Mouse (Mus musculus) liver, adult 2 months (tissue): ENCODE results near the gene Per1. TPM values are rescaled to one million over a fixed set of nuclear protein-coding genes. Genes with fewer than 3 reads are reported as not detected.

Experiments used
- DNase-seq: peaks from one replicate; pipeline ENCODE4 v3.0.0-alpha.2; 2011; ENCODE audit warnings: low read depth, low spot score; ENCODE audit errors: extremely low read depth
- H3K27ac ChIP-seq: fragments of 200-500 bp; replicated peaks from 2 replicates; pipeline ENCODE4 v1.5.1; 2012; ENCODE audit warnings: low read depth, mild to moderate bottlenecking, control low read depth, inconsistent platforms, low read length; ENCODE audit not compliant: insufficient read depth
- H3K27me3 ChIP-seq: fragments of 200-500 bp; 2 replicates; pipeline ENCODE4 v1.6.1; 2012; ENCODE audit warnings: mild to moderate bottlenecking, moderate library complexity, low read length, inconsistent platforms; ENCODE audit not compliant: control insufficient read depth, insufficient read depth
- H3K36me3 ChIP-seq: fragments of 200-500 bp; 2 replicates; pipeline ENCODE4 v1.6.1; 2012; ENCODE audit warnings: low read length, inconsistent platforms; ENCODE audit not compliant: control insufficient read depth, insufficient read depth
- H3K4me1 ChIP-seq: fragments of 200-500 bp; 2 replicates; pipeline ENCODE4 v1.6.1; 2011; ENCODE audit warnings: low read length; ENCODE audit not compliant: control insufficient read depth, insufficient read depth
- H3K4me3 ChIP-seq: fragments of 200-500 bp; 2 replicates; pipeline ENCODE4 v1.5.1; 2011; ENCODE audit warnings: low read depth, mild to moderate bottlenecking, control low read depth, low read length, moderate library complexity; ENCODE audit not compliant: insufficient read depth
- H3K79me2 ChIP-seq: fragments of 200-500 bp; 2 replicates; pipeline ENCODE4 v1.6.1; 2012; ENCODE audit warnings: inconsistent platforms, mild to moderate bottlenecking, low read length, moderate library complexity; ENCODE audit not compliant: control insufficient read depth, insufficient read depth
- H3K9ac ChIP-seq: fragments of 200-500 bp; 2 replicates; pipeline ENCODE4 v1.6.1; 2012; ENCODE audit warnings: low read depth, mild to moderate bottlenecking, control low read depth, inconsistent platforms, low read length
- CTCF ChIP-seq: fragments of 200-500 bp; IDR thresholded peaks from 2 replicates; pipeline ENCODE4 v1.5.1; 2011; ENCODE audit warnings: low read depth, low read length, control low read depth
- POLR2A ChIP-seq: fragments of 200-500 bp; IDR thresholded peaks from 2 replicates; pipeline ENCODE4 v1.6.1; 2011; ENCODE audit warnings: low read length, control low read depth; ENCODE audit not compliant: insufficient read depth; ENCODE audit errors: extremely low read depth
- WGBS: fragments of 180-500 bp; shearing (Covaris S2); methylation state at CpG from one replicate; pipeline ENCODE4 v1.1.7; 2018; 5-methylcytosine and 5-hydroxymethylcytosine counted together
- polyA plus RNA-seq: library from polyadenylated mRNA; depleted of rRNA; stranded (reverse); fragments of >200 nt; gene quantifications from 2 replicates; pipeline ENCODE4 v1.2.3, GENCODE M21; 2012
- total RNA-seq: library from RNA; depleted of rRNA; stranded (reverse); fragments of >200 nt; gene quantifications from 2 replicates; pipeline ENCODE4 v1.2.3, GENCODE M21; 2014

Gene Per1
- total and polyA plus RNA-seq, 2 experiments: 4.6 to 8.0 TPM

DNA sequence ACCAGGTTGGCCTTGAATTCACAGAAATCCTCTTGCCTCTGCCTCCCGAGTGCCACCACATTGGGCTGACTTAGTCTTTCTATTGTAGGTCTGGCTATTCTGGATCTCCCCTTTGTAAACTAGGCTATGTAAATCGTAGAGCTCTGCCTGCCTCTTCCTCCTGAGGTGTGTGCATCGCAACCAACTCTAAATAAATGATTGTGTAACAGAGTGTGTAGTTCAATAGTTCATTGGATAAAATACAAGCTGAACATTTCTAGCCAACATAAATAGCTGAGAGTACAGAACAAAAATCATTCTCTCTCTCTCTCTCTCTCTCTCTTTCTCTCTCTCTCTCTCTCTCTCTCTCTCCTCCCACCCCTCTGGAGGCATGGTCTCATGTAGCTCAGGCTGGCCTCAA, 19.6 kb downstream of the Per1 start:
- no peaks in the 10 kb centered on the region for H3K27me3 ChIP-seq
- TF ChIP-seq CTCF: no peak
- H3K4me3 ChIP-seq: no peak overlapping the region
- no peaks in the 10 kb centered on the region; the same call in 1 of the 2 replicates for H3K36me3 ChIP-seq
- peaks cover 14% of the 10 kb centered on the region for H3K4me1 ChIP-seq
- peak; percentile 94 for DNase-seq
- H3K9ac ChIP-seq: no peak overlapping the region
- 22% methylated on average over 3 of the region's 3 CpGs for WGBS
- no peaks in the 10 kb centered on the region for H3K79me2 ChIP-seq
- peak overlapping the region; percentile 69 for H3K27ac ChIP-seq

DNA sequence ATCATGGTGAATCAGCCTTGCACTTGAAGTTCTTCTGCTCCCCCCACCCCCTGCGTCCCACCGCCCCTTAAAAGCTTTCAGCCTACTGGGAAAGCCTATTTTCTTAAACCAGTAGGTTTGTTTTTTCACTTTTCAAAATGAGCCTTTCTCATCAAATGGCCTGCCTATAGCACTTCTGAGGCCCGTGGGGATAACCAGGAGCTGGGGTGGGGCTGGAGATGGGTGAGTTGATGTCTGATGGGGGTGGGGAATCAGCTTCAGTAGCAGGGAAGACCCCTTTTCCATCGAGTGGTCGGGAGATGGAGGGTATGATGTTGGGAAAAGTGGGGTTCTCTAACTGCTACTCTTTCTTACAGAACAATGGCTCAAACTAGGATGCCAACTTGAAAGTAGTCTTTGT, 21.8 kb downstream of the Per1 start:
- Histone ChIP-seq H3K27me3 (no peaks in the 10 kb centered on the region), H3K9ac (no peak overlapping the region)
- 73% methylated on average over 5 of the region's 5 CpGs for WGBS

DNA sequence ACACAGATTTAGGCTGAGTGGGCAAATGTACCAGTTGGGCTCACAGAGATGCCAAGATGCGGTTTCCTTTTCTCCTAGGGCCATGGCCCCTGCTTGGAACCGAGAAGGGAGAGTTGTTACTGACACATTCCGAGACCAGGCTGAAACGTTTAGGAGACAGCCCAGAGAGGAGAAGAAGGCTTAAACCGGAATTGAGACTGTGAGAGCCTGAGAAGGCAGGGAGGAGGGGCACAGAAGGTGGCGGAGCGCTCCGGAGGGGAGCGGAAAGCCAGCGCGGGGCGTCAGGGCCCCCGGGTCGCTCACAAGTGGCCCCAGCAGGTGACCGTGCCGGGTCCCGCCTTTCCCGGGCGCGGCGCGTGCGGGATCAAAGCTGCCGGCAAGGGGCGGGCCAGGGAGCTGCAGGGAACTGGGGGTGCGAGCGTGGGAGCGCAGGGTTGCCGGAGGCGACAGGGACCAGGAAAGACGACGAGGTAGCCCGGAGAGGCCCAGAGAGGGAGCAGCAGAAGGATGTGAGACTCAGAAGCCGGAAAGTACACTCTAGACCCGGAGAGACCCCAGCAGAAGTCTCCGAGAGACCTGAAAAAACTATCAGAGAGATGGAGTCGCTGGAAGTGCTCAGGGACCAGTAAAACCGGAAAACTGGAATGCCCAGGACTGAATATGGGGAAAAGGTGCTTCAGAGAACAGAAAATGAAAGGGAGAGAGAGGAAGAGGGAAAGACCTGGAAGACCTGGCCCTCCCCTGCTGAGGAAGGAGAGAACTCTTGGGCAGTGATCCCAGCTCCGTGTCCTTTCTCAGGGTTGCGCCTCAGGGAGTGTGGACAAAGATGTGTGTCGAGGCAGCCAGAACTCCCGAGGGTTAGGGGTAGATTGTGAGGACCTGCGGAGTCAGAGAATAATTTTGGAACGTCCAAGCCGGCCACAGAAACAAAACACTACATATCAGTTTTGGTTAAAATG, 23.0 kb downstream of the Per1 start:
- TF ChIP-seq CTCF (no peak), POLR2A (no peak)
- peaks cover 14% of the 10 kb centered on the region for H3K4me1 ChIP-seq
- under 1% methylated on average over 45 of the region's 45 CpGs for WGBS

More for the DNA sequence above, 21.8 kb downstream of the Per1 start:
- H3K4me3 ChIP-seq: no peak overlapping the region
- no peak for DNase-seq
- H3K27ac ChIP-seq: no peak overlapping the region
- no peak for TF ChIP-seq CTCF
- no peak for TF ChIP-seq POLR2A
- no peaks in the 10 kb centered on the region for H3K36me3 ChIP-seq
- no peaks in the 10 kb centered on the region for H3K79me2 ChIP-seq
- peaks cover 14% of the 10 kb centered on the region for H3K4me1 ChIP-seq

DNA sequence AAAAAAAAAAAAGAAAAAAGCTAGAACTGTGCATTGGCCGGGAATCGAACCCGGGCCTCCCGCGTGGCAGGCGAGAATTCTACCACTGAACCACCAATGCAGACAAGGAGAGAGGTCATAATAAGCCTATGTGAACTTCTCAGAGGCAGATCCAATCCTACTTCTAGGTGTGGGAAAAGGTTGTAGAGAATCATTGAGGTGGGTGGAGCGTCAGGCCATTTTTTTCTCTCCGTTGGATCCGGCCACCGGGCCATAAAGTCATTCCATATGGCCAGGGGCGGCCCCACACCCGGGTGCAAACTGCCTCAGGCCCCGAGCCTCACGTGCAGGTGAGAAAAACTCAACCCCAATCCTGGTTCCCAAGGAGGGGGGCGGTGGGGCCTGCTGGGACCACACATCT, 23.7 kb downstream of the Per1 start:
- H3K9ac ChIP-seq: no peak overlapping the region
- H3K27me3 ChIP-seq: no peaks in the 10 kb centered on the region
- H3K27ac ChIP-seq: no peak overlapping the region
- WGBS: 4% methylated on average over 15 of the region's 15 CpGs
- H3K4me1 ChIP-seq: peaks cover 17% of the 10 kb centered on the region
- TF ChIP-seq POLR2A (no peak), CTCF (no peak)
- DNase-seq: peak; percentile 73
- H3K4me3 ChIP-seq: no peak overlapping the region
- no peaks in the 10 kb centered on the region for H3K36me3 ChIP-seq
- H3K79me2 ChIP-seq: no peaks in the 10 kb centered on the region

More for the DNA sequence above, 23.0 kb downstream of the Per1 start:
- peak; percentile 41 for DNase-seq
- Histone ChIP-seq H3K27me3 (no peaks in the 10 kb centered on the region), H3K79me2 (no peaks in the 10 kb centered on the region), H3K4me3 (peak overlapping the region; percentile 54), H3K36me3 (no peaks in the 10 kb centered on the region), H3K9ac (peak overlapping the region; percentile 63), H3K27ac (peak overlapping the region; percentile 61)

DNA sequence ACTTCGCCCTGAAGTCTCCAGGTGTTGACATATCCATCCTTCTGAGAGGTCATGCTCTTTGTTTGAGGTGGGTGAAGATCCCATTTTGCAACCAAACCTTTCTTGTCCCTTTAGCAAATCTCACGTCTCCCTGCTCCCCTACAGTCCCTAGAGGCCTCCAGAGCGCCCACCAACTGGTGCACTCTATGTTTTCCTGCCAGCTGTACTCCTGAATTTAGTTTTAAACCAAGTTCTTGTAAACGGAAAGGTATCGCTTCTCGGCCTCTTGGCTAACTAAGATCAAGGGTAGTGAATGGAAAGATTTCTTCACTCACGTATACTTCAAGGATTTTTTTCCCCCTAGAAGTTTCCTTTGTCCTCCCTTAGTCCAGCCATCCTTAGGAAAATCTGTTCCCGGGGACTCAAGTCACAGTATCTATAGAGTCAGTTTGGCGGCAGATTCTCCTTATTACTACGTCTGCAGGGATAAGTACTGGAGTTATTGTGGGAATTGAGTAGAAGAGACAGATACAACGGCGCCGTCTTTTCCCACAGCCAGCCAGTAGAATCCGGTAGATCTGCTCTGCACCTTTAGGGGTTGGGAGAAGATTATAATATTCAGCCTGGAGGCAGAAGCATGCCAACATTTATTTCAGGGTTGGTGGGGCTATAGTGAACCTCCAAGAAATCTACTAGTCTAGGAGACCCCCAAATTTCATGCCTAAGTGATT, 24.6 kb downstream of the Per1 start:
- TF ChIP-seq POLR2A (no peak), CTCF (no peak)
- H3K27me3 ChIP-seq: no peaks in the 10 kb centered on the region
- no peaks in the 10 kb centered on the region for H3K79me2 ChIP-seq
- no peak for DNase-seq
- H3K4me3 ChIP-seq: no peak overlapping the region
- H3K27ac ChIP-seq: no peak overlapping the region
- H3K36me3 ChIP-seq: no peaks in the 10 kb centered on the region
- no peak overlapping the region for H3K9ac ChIP-seq
- WGBS: 83% methylated on average over 14 of the region's 14 CpGs
- peaks cover 11% of the 10 kb centered on the region for H3K4me1 ChIP-seq
